Mouse (Mus musculus): ENCODE results near the gene Tmem107. TPM values are rescaled to one million over a fixed set of nuclear protein-coding genes. Genes with fewer than 3 reads are reported as not detected.

Tmem107 gene
- total RNA-seq (2021), result 10 to 100 TPM; 19.5 to 20.5 TPM

DNA sequence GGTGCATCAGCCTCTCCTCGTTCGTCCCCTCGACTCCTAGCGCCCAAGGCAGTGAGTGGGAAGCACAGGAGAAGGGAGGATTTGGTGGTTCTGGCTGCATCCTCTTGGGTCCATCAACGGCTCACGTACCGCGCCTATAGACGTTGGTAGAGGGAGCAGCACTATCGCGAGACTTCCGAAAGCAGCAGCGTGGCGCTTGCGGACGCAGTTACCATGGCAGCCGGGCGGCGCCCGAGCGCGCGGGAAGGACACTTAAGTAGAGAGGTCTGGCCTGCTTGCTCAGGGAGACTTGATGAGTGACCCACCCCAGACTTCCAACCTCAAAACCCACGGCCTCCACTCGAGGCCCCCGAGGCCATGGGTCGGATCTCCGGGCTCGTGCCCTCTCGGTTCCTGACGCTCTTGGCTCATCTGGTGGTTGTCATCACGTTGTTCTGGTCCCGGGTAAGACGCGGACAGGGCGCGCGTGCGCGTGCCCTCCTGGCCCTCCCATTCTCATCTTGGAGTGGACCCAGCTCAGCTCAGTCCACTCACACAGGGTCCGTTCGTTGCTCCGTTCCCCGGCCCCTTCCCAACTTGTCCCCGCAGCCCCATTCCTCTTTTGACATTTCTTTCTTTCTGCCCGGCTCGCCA lies at the start of gene Tmem107:
TSS of gene Tmem107 (plus strand) at position 217 of the 633 bp plus-strand sequence.
- peak; percentile 93 to 95 for DNase-seq (ENCODE audit: low spot score in 2 of 2)
- intact Hi-C loops (cut with DNase I), result no loop called here

DNA sequence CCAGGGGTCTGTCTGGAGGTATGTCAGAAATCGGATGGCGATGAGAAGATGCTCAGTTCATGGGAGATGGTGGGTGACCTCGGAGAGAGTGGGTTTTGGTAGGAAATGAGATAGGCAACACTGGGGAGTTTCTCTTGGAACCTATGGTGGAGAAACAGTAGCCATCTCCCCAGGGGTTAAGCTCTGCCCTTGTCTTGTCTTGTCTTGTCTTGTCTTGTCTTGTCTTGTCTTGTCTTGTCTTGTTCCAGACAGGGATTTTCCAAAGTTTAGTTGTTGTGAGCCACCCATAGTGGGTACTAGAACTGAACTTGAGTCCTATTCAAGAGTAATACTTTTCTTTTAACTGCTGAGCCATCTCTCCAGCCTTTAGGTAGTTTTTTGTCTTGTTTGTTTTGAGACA lies 44.0 kb upstream of the Tmem107 start:
- intact Hi-C loops (cut with DNase I), result no loop called here

DNA sequence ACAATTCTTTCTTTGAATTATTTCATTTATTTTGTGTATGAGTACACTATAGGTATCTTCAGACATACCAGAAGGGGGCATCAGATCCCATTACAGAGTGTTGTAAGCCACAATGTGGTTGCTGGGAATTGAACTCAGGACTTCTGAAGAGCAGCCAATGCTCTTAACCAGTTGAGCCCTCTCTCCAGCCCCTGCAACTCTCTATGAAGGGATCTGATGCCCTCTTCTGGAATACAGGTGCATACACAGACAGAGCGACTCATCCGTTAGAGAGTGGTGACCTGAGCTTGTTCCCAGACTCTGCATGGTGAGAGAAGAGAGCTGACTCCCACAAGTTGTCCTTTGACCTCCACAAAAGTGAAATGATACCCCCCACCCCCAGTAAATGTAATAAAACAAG lies 41.8 kb upstream of the Tmem107 start:
- intact Hi-C loops (cut with DNase I), result no loop called here
- no peak for DNase-seq (ENCODE audit: low spot score in 2 of 2)

More for the DNA sequence above, 44.0 kb upstream of the Tmem107 start:
- no peak for DNase-seq (ENCODE audit: low spot score in 2 of 2)

DNA sequence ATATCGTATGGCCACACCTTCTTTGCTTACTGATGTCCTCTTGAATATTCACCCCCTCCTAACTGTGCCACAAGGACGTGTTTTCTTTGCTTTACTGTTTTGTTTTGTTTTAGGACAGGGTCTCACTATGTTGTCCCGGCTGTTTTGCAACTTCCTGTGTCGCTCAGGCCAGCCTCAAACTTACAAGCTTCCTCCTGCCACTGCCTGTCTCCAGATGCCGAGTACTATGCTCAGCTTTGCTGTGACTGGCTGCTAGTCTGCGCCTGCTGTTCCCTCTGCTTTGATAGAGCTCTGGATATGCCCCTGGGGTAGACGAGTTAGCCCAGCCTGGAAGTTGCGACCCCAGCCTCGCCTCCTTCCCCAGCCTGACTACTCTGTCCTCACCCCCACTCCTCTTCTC lies 37.1 kb upstream of the Tmem107 start:
- intact Hi-C loops (cut with DNase I), result no loop called here
- DNase-seq (ENCODE audit: low spot score in 2 of 2), result no peak

DNA sequence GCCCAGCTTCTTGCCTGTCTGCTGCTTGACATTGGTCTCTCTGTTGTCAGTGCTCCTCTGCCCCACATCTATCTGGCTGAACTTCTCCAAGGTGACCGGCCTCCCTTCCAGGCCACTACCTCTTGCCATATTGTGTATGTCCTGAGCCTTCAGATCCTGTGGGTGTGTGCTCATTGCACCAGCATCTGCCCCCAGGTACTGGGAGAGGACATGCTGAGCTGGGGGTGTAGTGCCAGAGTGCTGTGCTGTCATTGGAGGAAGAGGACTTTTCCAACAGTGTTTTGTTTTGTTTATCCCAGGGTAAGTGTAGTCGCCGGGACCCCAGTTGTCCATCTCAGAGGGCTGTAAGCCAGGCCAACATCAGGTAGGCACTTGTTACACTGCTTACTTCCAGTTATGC lies 36.0 kb upstream of the Tmem107 start:
- intact Hi-C loops (cut with DNase I), result no loop called here

DNA sequence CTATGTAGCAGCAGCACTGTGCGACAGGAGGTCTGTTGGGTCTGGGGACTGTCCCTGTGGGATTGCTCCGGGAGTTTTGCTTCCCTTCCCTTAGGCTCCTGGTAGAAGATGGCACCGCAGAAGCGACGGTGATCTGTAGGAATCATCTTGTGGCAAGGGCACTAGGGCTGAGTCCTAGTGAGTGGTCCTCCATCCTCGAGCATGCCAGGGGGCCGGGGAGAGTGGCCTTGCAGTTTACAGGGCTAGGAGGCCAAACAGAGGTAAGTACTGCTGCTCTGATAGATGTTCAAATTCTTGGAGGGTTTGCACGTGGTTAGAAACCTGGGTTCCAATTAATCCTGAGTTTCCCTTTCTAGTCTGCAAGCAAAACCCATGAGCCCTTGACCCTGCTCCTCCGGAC lies 35.2 kb upstream of the Tmem107 start:
- DNase-seq (ENCODE audit: low spot score in 2 of 2), result no peak
- intact Hi-C loops (cut with DNase I), result no loop called here

More for the DNA sequence above, 36.0 kb upstream of the Tmem107 start:
- no peak for DNase-seq (ENCODE audit: low spot score in 2 of 2)

DNA sequence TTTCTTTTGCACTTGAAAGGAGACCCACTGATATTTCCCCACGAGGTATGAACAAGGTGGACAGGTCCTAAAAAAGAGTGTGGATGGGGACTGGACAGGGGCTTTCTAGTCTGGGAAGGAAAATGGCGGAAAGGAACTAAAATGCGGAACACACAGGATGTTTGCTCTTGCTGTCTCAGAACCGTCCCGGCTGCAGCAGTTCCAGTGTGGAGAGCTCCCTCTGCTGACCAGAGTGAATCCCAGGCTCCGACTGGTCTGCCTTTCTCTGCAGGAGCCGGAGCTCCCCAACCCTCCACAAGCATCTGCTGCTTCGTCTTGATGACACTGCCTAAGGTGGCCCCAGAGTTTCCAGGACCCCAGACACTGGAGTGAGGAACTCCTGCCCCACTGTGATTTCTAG lies 34.8 kb upstream of the Tmem107 start:
- intact Hi-C loops (cut with DNase I), result no loop called here
- DNase-seq (ENCODE audit: low spot score in 2 of 2), result peak; percentile 87 to 88

DNA sequence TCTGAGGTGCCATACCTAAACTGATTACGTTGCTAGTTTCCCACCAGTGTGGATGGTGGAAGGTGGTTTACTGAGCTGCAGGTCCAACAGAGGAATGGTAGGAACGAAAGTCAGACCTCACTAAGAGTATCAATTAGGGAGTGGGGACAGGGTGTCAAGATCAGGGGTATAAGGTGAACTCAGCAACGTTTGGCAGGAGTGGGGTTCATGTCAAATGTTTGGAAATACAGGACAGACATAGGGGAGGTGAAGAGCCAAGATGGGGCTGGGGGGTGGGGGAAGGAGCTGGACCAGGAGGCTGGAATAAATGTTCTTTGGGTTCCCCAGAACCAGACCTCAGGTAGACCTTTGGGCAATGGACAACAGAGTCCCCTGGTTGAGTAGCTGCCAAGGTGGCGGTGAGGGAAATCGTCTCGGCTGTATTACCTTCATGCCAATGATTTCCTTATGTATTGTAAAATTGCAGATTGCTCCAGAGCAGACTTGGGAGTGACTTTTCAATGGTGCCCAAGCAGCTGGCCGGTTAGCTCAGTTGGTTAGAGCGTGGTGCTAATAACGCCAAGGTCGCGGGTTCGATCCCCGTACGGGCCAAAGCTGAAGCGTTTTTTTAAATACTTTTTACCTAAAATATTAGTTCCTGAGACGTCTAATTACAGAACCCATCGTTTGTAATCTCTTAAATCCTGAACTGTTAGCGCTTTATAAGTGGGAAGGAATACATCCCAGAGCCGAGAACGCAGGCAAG lies 33.9 kb upstream of the Tmem107 start:
- intact Hi-C loops (cut with DNase I), result no loop called here

DNA sequence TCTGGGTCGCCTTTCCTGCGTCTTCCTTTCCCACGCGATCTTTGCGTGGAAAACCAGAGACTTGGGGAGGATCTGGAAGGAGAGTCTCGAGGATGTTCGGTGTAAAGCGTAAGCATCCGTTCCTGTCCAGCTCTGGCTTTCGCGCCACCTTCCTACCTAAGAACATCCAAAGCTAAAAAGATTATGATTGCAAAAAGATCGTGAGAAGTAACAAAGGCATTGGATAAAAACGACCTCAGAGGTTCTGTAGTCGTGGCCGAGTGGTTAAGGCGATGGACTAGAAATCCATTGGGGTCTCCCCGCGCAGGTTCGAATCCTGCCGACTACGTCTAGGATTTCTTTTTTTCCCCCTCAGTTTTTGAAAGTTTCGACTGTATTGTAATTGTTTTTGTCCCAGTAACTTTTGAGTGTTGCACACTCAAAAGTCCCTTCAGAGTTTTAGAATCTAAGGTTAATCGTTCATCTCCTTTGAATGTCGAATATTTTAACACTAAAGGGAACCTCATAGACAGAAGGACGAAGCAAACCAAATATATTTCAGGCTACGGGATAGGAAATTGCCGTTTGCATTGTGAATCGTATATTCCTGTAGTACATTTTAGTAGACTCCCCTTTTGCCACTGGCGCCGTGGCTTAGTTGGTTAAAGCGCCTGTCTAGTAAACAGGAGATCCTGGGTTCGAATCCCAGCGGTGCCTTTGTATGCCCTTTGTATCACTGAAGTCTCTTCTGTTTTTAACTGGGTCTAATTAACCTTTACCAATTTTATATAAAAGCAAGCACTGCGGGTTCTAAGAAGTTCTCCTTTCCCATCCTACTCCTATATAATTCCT lies 33.2 kb upstream of the Tmem107 start:
- intact Hi-C loops (cut with DNase I), result no loop called here
- DNase-seq (ENCODE audit: low spot score in 2 of 2), result peak; percentile 80 to 89

More for the DNA sequence above, 33.9 kb upstream of the Tmem107 start:
- DNase-seq (ENCODE audit: low spot score in 2 of 2), result peak; percentile 87 to 89

DNA sequence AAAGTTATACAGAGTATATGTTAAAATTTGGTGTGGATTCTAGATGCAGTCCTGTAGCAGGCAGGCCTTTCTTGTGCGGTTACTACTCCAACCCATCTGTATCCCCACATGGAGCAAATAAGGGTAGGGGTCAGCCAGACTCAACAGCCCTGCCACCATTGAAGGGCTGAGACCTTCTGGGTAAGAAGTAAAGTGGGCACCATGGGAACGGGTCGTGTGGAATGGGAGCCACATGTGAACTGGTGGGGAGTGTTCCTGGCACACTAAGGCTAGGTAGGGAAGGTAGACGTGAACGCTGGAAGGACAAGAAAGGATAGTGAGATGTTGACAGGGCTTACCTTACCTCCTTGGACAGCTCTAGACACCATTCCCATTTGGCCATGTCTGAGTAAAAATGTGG lies 32.4 kb upstream of the Tmem107 start:
- intact Hi-C loops (cut with DNase I), result no loop called here
- DNase-seq (ENCODE audit: low spot score in 2 of 2), result no peak

DNA sequence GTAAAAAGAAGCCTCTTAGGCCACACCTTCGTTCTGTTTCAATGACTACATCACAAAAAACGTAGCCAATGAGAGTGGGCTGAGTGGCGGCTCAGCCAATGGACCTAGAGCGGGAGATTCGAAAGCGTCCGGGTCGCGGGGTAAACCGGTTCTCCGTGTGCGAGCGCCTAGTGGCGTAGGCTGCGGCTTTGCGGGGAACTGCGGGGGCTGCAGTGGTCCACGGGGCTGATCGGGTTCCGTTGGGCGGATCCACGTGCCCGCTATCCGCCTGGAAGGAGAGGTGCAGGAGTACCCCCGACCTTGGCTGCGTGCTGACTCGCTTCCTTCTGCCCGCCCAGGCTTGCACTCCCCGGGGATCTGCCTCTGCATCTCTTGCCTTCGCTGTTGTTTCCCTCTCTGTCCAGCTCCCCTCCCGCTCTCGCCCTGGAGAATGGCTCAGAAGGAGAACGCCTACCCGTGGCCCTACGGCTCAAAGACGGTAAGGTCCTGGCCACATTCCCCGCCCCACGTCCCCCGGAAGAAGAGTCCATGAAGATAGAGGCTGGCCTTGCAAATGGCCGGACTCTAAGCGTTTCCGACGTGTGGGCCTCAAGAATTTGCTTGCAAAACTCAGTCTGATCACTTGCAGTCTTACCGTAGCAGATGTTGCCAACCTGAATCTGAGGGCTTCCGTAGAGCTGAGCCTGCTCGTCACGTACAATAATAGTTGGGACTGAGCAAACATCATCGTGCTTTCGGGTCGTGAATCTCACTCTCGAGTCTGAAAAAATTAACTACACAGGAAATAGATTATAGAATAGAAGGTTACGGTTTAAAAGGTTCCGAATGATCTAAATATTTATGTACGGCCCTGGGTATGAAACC lies 24.8 kb upstream of the Tmem107 start, which contains the start of gene Aurkb:
TSS of gene Aurkb (plus strand) at position 117 of the 864 bp plus-strand sequence.
- intact Hi-C loops (cut with DNase I), result no loop called here
- peak in 1 of 2 experiments; percentile 58 for DNase-seq (ENCODE audit: low spot score in 2 of 2)

DNA sequence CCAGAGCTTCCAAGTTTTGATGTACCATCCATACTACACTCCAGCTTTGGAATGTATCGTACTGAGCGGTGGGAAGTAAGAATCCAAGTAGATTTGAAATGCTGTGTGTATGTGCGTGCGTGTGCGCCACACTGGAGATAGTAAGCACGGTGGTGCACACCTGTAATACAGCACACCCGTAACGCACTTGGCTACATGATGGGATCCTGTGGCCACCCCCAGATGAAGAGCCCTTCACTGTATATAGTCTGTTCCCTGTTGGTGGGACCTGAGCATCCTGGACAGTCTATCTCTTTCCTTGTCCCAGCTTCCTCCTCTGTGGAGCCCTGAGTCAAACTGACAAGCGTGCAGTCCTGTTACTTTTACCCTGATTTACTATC lies 24.2 kb upstream of the Tmem107 start:
- DNase-seq (ENCODE audit: low spot score in 2 of 2), result no peak
- intact Hi-C loops (cut with DNase I), result no loop called here

DNA sequence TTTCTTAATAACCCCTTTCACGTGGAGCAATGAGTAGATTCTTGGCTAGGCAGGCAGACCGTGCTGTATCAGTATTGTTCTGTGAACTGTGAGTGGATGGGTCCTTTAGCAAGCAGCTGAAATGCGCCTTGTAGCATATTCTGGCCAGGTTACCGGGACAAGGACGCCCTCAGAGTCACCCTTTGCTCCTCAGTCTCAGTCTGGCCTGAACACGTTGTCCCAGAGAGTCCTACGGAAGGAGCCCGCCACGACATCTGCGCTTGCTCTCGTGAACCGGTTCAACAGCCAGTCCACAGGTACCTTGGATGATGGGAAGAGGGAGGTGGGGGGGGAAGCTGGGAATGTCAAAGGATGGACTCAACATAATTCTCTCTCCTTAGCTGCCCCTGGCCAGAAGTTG lies 23.0 kb upstream of the Tmem107 start:
- DNase-seq (ENCODE audit: low spot score in 2 of 2), result no peak
- intact Hi-C loops (cut with DNase I), result no loop called here

DNA sequence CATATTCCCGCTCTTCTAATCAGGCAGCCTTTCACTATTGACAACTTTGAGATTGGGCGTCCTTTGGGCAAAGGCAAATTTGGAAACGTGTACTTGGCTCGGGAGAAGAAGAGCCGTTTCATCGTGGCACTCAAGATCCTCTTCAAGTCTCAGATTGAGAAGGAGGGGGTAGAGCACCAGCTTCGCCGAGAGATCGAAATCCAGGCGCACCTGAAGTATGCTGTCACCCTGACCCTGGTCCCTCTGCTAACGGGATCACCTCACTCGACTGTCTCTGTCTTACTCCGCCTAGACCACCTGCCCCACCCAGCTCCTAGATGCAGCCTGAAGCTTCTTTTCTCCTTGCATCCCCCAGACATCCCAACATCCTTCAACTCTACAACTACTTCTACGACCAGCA lies 22.5 kb upstream of the Tmem107 start:
- intact Hi-C loops (cut with DNase I), result no loop called here
- no peak for DNase-seq (ENCODE audit: low spot score in 2 of 2)

DNA sequence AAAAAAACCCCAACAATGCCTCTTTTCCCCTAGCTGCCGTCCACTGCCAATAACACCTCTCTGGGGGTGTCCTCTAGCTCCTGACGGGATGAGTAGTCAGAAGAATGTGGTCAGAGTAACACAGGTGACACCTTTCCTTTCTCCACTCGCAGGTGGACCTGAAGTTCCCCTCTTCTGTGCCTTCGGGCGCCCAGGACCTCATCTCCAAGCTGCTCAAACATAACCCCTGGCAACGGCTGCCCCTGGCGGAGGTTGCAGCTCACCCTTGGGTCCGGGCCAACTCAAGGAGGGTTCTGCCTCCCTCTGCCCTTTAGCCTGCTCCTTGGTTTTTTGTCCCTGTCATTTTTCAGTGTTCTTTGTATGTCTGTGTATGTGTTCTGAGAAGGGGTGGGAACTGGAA lies 19.9 kb upstream of the Tmem107 start:
- DNase-seq (ENCODE audit: low spot score in 2 of 2), result no peak
- intact Hi-C loops (cut with DNase I), result no loop called here

DNA sequence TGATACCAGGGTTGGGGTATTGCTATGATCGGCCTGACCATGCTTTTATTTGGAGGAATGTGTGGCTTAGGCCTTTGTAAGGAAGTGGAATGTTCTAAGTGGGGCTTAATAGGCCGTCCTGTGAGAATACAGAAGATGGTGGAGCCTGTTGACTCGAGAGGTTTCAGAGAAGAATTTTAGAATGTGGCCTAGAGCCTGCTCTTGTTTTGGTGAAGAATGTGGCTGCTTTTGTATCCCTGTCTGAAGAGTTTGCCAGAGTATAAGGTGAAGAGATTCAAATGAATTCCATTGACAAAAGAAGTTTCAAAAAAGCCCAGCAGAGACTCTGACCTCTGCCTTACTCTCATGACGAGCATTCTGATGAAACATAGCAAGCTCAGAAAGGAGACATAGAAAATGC lies 18.8 kb upstream of the Tmem107 start:
- no peak for DNase-seq (ENCODE audit: low spot score in 2 of 2)
- intact Hi-C loops (cut with DNase I), result no loop called here

DNA sequence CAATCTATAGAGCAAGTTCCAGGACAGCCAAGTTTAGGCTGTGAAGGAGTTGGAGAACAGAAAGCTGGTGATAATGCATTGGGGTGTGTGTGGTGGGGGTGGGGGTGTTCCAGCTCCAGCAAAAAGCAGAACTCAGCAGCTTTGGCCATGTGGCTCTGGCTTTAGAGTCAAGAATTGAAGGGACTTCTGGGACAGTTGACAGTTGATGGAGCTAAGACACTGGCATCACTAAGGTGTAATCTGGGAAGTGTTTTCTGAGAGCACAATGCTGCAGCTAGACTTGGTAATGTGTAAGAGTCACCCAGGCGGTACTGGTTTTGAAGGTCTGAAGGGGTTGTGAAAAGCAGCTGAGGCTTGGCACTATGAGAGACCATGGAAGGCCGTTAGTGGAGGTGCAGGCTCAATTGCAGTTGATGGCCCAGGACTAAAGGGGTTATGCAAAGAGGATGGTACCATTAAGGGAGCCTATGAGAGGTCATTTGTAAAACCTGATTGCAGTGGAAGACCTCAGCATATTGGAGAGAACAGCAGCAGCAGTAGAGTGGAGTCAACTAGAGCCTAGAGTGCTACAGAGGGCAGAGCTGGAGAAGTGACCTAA lies 17.7 kb upstream of the Tmem107 start:
- DNase-seq (ENCODE audit: low spot score in 2 of 2), result no peak
- intact Hi-C loops (cut with DNase I), result no loop called here

DNA sequence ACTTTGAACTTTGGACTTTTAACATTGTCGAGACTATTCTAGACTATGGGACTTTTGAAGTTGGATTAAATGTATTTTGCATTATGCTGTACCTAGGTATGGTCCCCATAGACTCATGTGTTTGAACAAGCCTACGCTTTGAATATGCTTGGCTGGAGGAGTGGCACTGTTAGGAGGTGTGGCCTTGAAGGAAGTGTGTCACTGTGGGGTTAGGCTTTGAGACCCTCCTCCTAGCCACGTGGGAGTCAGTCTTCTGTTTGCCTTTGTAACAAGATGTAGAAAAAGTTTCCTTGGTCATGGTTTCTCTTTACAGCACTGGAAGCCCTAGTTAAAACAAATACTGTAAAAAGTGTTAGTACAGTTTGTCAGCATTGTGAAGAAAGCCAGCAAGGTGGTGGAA lies 16.8 kb upstream of the Tmem107 start:
- intact Hi-C loops (cut with DNase I), result no loop called here

DNA sequence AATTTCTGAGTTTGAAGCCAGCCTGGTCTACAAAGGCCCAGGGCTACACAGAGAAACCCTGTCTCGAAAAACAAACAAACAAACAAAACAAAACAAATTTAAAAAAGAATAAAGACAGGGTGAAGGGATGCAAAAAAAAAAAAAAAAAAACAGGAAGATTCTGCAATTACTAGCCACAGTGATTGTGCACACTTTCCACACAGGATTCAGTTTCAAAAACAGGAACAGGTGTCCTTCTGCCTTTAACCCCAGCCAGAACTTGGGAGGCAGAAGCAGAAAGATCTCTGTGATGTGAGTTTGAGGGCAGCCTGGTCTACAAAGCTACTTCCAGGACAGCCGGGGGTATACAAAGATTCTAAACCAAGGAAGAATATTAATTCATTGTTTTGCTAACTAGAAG lies 12.3 kb upstream of the Tmem107 start:
- intact Hi-C loops (cut with DNase I), result no loop called here
- no peak for DNase-seq (ENCODE audit: low spot score in 2 of 2)

More for the DNA sequence above, 16.8 kb upstream of the Tmem107 start:
- no peak for DNase-seq (ENCODE audit: low spot score in 2 of 2)
